Mouse (Mus musculus): ENCODE data around the gene Cmss1. TPM values are rescaled to one million over a fixed set of nuclear protein-coding genes. Genes with fewer than 3 reads are reported as not detected.

Cmss1 gene
- total RNA-seq, 2 experiments from 2014 or later: 38.5 to 39.4 TPM

- DNase-seq: peak; percentile 23 to 25
- intact Hi-C loops (cut with DNase I): no loop called here
These were observed 338.4 kb downstream of the Cmss1 start for GRCm38 (mm10) chr16:57268058-57268841.

- DNase-seq: peak; percentile 79 to 82
- intact Hi-C loops (cut with DNase I): no loop called here
These were observed 339.6 kb downstream of the Cmss1 start for GRCm38 (mm10) chr16:57267068-57267467.

GRCm38 (mm10) chr16:57260152-57260551 lies 346.5 kb downstream of the Cmss1 start:
- intact Hi-C loops (cut with DNase I): no loop called here
- DNase-seq: no peak

- DNase-seq: no peak
- intact Hi-C loops (cut with DNase I): no loop called here
These were observed 347.1 kb downstream of the Cmss1 start for GRCm38 (mm10) chr16:57259356-57260083.

Other genes with a start within 250 kb of the Cmss1 start
- 1 to 10 TPM; 7.2 TPM for gene Col8a1, start 147.9 kb upstream of the Cmss1 start, total RNA-seq (2021)

Measured in heart, postnatal 10 days (tissue).